Mouse (Mus musculus): Measurements from ENCODE around the gene 1700028P14Rik. TPM values are rescaled to one million over a fixed set of nuclear protein-coding genes. Genes with fewer than 3 reads are reported as not detected.

The 1700028P14Rik gene
- not detected for polyA plus RNA-seq (2017; shearing (Covaris generic))

DNA sequence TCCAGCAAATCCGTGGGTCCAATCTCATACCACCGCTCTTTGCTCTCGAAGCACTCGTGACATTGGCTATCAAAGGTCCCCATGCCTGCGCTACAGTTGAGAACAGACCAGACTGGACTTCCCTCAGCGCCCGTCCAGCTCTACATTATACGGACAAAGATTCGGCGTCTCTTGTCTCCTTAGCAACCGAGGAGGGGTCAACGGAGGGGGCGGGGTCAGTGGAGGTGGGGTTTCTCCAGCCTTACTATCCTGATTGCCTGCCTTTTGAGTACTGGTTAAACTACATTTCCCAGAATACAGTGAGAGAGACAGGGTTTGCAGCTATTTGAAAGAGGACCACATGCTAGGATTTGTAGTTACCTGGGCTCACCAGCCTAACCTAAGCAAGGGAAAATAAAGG, at the start of gene 1700028P14Rik:
TSS of gene 1700028P14Rik (minus strand) at position 169 of the 400 bp plus-strand sequence.

GRCm38 (mm10) chr19:23687296-23688021, 34.8 kb upstream of the 1700028P14Rik start, which contains the start of gene Ptar1:
Ptar1 (plus strand) TSS chr19:23687429.

Other genes with a start within 250 kb of the 1700028P14Rik start
- gene Mamdc2, start 204.4 kb downstream of the 1700028P14Rik start, polyA plus RNA-seq (2017; shearing (Covaris generic)), result not detected
- 7.5 TPM for gene Ptar1, start 34.6 kb upstream of the 1700028P14Rik start, polyA plus RNA-seq (2017; shearing (Covaris generic))
- gene Apba1, start 106.1 kb upstream of the 1700028P14Rik start, polyA plus RNA-seq (2017; shearing (Covaris generic)), result 0.14 TPM

All from CD4-positive, CD25-positive, alpha-beta regulatory T cell (primary cell).